Mouse (Mus musculus) midbrain, embryonic 11.5 days (tissue): ENCODE measurements at regions not wholly inside any gene's neighbourhood (a gene's known extent, or its start where the extent isn't known, plus 50 kb on each side); places are given as distances from the start of the nearest gene placed in this dataset.

Experiments used
- ATAC-seq: fragments of 200-750 bp; cut with Nextera tagmentation; 2 replicates; pipeline ENCODE4 v1.8.0; 2017; ENCODE audit warnings: moderate TSS enrichment, moderate library complexity; ENCODE audit not compliant: low FRiP score
- DNase-seq: peaks from one replicate; pipeline ENCODE4 v3.0.0; 2015; ENCODE audit warnings: low spot score; ENCODE audit errors: missing footprints
- H3K27ac ChIP-seq: fragments of 300-500 bp; sonication (generic); 2 replicates; pipeline ENCODE4 v1.5.1; 2014; ENCODE audit warnings: low read depth, low read length
- H3K27me3 ChIP-seq: fragments of 300-500 bp; sonication (generic); 2 replicates; pipeline ENCODE4 v1.6.1; 2014; ENCODE audit warnings: mild to moderate bottlenecking, low read length, moderate library complexity, mixed read lengths; ENCODE audit not compliant: control insufficient read depth, insufficient read depth
- H3K36me3 ChIP-seq: fragments of 300-500 bp; sonication (generic); 2 replicates; pipeline ENCODE4 v1.6.1; 2014; ENCODE audit warnings: mild to moderate bottlenecking, low read length, moderate library complexity, mixed read lengths; ENCODE audit not compliant: control insufficient read depth, insufficient read depth
- H3K4me1 ChIP-seq: fragments of 300-500 bp; sonication (generic); 2 replicates; pipeline ENCODE4 v1.6.1; 2014; ENCODE audit warnings: low read length; ENCODE audit not compliant: control insufficient read depth, insufficient read depth
- H3K4me2 ChIP-seq: fragments of 300-500 bp; sonication (generic); 2 replicates; pipeline ENCODE4 v1.6.1; 2014; ENCODE audit warnings: mild to moderate bottlenecking, moderate library complexity
- H3K4me3 ChIP-seq: fragments of 300-500 bp; sonication (generic); 2 replicates; pipeline ENCODE4 v1.5.1; 2014; ENCODE audit warnings: low read depth, low read length
- H3K9ac ChIP-seq: fragments of 300-500 bp; sonication (generic); 2 replicates; pipeline ENCODE4 v1.6.1; 2014; ENCODE audit warnings: low read length
- H3K9me3 ChIP-seq: fragments of 300-500 bp; sonication (generic); 2 replicates; pipeline ENCODE4 v1.6.1; 2016; ENCODE audit warnings: low read length; ENCODE audit not compliant: control insufficient read depth
- WGBS: fragments of 180-500 bp; shearing (Covaris S2); extraction: QIAGEN DNeasy Blood & Tissue Kit; methylation state at CpG from one replicate; pipeline ENCODE4 v1.1.7; 2014; 5-methylcytosine and 5-hydroxymethylcytosine counted together

- no peak overlapping the region for H3K4me2 ChIP-seq
- H3K9ac ChIP-seq, result no peak overlapping the region
- H3K4me3 ChIP-seq, result no peak overlapping the region
- WGBS, result 89% methylated on average over 10 of the region's 10 CpGs
- no peaks in the 10 kb centered on the region for H3K27me3 ChIP-seq
- H3K27ac ChIP-seq, result no peak overlapping the region
- H3K4me1 ChIP-seq, result no peaks in the 10 kb centered on the region
- no peaks in the 10 kb centered on the region for H3K9me3 ChIP-seq
- DNase-seq (no peak), ATAC-seq (no peak)
- H3K36me3 ChIP-seq, result no peaks in the 10 kb centered on the region
Measured at GRCm38 (mm10) chr7:117269263-117269897, 111.4 kb upstream of the Xylt1 start.

DNA sequence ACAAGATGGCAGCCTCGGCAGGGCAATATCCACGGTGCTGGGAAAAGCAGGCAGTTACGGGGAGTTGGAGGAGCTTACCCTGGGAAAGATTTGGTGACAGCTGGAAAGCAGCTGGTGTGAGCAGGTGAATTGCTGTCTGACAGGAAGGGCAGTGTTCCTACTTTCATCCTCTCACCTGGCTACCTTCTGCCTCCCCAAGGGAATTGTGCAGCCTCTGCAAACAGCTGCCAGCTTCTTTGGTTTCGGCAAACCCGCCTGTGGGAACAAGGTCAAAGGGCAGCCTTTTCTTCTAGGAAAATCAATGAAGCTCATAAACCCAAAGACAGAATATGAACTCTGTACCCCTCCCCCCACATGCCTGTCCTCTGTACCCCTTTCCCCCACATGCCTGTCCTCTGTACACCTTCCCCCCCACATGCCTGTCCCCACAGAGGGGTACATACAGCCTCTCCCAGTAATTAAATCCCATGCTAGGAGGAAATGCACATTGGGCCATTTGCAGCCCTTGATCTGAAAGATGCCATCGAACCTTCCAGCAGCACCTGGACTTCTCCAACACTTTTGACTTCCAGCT lies 102.3 kb upstream of the Xylt1 start:
- ATAC-seq (no peak), DNase-seq (no peak)
- H3K4me1 ChIP-seq, result no peaks in the 10 kb centered on the region
- H3K9ac ChIP-seq, result no peak overlapping the region
- H3K27me3 ChIP-seq, result no peaks in the 10 kb centered on the region
- H3K4me2 ChIP-seq, result no peak overlapping the region
- no peaks in the 10 kb centered on the region for H3K36me3 ChIP-seq
- H3K4me3 ChIP-seq, result no peak overlapping the region
- 58% methylated on average over 6 of the region's 6 CpGs for WGBS
- no peaks in the 10 kb centered on the region for H3K9me3 ChIP-seq
- no peak overlapping the region for H3K27ac ChIP-seq

DNA sequence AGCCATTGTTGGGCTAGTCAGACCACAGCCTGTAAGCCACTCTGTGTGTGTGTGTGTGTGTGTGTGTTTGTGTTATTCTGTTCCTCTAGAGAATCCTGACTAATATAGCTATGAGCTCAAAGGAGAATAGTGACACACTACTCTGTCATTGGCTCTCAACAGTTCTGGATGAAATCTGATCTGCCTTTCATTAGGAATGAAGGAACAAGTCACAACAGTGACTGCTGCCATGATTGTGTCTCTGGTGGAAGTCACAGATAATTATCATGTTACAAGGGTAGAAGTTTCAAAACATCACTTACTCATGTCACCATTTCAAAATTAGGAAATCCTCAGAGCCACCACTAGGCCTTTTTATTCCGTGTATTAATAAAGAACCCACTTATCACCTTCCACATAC lies 98.6 kb upstream of the Xylt1 start:
- DNase-seq, result no peak
- no peaks in the 10 kb centered on the region for H3K36me3 ChIP-seq
- no peaks in the 10 kb centered on the region for H3K9me3 ChIP-seq
- H3K27ac ChIP-seq, result no peak overlapping the region
- WGBS, result 79% methylated on average over 1 of the region's 1 CpGs
- no peaks in the 10 kb centered on the region for H3K27me3 ChIP-seq
- no peaks in the 10 kb centered on the region for H3K4me1 ChIP-seq
- no peak overlapping the region for H3K9ac ChIP-seq
- no peak overlapping the region for H3K4me3 ChIP-seq
- H3K4me2 ChIP-seq, result no peak overlapping the region
- no peak for ATAC-seq

GRCm38 (mm10) chr7:117285206-117285605 lies 95.6 kb upstream of the Xylt1 start:
- H3K27ac ChIP-seq, result no peak overlapping the region
- no peak overlapping the region for H3K4me2 ChIP-seq
- H3K36me3 ChIP-seq, result no peaks in the 10 kb centered on the region
- H3K27me3 ChIP-seq, result no peaks in the 10 kb centered on the region
- DNase-seq (no peak), ATAC-seq (no peak)
- H3K9ac ChIP-seq, result no peak overlapping the region
- no peak overlapping the region for H3K4me3 ChIP-seq
- WGBS, result 70% methylated on average over 3 of the region's 3 CpGs
- no peaks in the 10 kb centered on the region for H3K4me1 ChIP-seq
- no peaks in the 10 kb centered on the region for H3K9me3 ChIP-seq

DNA sequence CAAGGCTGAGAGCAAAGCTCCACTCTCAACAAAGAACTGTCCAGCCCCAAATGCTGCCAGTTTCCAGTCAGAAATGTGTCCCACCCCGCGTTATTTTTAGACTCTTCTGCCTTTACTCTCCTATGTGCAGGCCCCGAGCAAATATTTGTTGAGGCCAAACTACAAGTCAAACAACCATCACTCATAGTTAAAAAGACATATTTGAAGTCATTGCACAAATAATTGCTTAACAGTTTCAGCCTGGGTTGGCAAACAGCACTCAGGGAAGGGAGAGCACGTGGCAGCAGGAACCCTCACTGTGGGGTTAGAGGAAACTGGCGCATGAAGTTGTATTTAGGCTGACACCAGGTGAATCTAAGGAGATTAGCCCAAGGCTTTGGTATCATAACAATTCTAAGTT lies 94.8 kb upstream of the Xylt1 start:
- 84% methylated on average over 5 of the region's 5 CpGs for WGBS
- no peak overlapping the region for H3K4me3 ChIP-seq
- no peak overlapping the region for H3K27ac ChIP-seq
- H3K4me2 ChIP-seq, result no peak overlapping the region
- ATAC-seq (no peak), DNase-seq (no peak)
- H3K9me3 ChIP-seq, result no peaks in the 10 kb centered on the region
- no peaks in the 10 kb centered on the region for H3K27me3 ChIP-seq
- H3K36me3 ChIP-seq, result no peaks in the 10 kb centered on the region
- H3K4me1 ChIP-seq, result no peaks in the 10 kb centered on the region
- no peak overlapping the region for H3K9ac ChIP-seq

DNA sequence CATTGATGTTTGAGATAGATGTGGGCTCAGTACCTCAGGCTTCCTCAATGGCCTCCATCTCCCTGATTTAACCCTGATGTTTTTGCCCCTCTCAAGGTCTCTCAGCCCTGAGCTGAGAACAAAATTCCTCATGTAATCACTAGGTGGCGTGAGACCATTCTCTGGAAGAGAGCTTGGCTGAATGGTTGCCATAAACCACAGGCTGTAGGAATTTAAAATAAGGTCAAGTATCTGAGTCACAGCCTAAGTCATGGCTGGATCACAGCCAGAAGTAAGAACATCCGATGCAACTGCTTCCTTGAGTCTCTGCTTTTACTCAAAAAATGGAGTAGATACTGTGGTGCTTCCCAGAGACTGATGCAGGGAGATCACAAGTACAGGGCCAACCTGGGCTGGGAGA lies 77.1 kb upstream of the Xylt1 start:
- WGBS, result 58% methylated on average over 2 of the region's 2 CpGs
- DNase-seq, result no peak
- H3K9me3 ChIP-seq, result no peaks in the 10 kb centered on the region

DNA sequence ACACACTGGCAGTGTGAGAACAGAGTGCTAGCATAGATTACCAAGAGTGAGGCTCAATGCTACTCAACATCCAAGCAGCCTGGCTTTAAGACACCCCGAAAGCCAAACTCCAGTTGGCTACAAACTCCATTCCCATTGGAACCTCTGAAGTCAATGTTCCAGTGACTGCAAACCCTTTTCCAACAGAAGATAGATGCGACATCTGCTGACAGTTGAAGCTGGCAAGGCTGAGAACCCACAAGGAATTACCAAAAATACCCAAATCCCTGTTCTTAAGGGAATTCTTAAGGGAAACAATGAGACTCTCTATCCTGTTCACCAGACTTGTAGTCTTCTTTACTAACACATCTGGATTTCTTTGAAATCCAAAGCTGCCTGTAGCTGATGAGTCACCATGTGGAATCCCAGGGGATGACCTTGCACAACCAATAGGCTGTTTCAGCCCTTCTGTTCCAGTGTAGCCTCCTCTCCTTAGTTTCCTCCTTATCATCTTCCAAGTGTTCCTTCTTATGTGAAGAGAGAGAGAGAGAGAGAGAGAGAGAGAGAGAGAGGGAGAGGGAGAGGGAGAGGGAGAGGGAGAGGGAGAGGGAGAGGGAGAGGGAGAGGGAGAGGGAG lies 70.1 kb upstream of the Xylt1 start:
- no peaks in the 10 kb centered on the region for H3K27me3 ChIP-seq

More for the DNA sequence above, 77.1 kb upstream of the Xylt1 start:
- H3K9ac ChIP-seq, result no peak overlapping the region
- no peak overlapping the region for H3K27ac ChIP-seq
- no peaks in the 10 kb centered on the region for H3K27me3 ChIP-seq
- no peaks in the 10 kb centered on the region for H3K36me3 ChIP-seq
- no peaks in the 10 kb centered on the region for H3K4me1 ChIP-seq
- no peak overlapping the region for H3K4me3 ChIP-seq
- no peak for ATAC-seq
- H3K4me2 ChIP-seq, result no peak overlapping the region

DNA sequence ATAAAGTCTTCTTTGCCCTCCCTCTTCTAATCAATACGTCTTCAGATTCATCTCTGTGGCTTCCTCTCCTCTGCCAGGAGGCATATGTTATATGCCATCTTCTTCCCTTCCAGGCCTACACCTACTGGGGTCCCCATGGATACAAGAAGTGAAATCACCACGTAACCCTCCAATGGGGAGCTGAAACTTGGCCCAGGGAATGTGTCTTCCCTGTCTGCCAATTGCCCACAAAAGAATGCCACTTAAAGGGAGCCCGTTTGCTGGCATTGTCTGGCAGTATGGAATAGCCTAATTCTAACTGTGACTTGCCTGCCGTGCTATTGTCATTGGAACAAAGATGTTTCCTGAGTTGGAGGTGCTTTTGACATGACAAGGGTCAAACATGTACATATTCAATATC lies 69.5 kb upstream of the Xylt1 start:
- H3K36me3 ChIP-seq, result no peaks in the 10 kb centered on the region
- WGBS, result 60% methylated on average over 4 of the region's 4 CpGs
- H3K27ac ChIP-seq, result no peak overlapping the region
- ATAC-seq (no peak), DNase-seq (no peak)
- no peaks in the 10 kb centered on the region for H3K27me3 ChIP-seq
- no peak overlapping the region for H3K9ac ChIP-seq
- H3K9me3 ChIP-seq, result no peaks in the 10 kb centered on the region
- H3K4me1 ChIP-seq, result peaks cover 2% of the 10 kb centered on the region; the same call in 1 of the 2 replicates
- H3K4me2 ChIP-seq, result no peak overlapping the region
- no peak overlapping the region for H3K4me3 ChIP-seq

More for the DNA sequence above, 70.1 kb upstream of the Xylt1 start:
- H3K27ac ChIP-seq, result no peak overlapping the region
- no peak overlapping the region for H3K4me2 ChIP-seq
- no peak overlapping the region for H3K9ac ChIP-seq
- H3K9me3 ChIP-seq, result no peaks in the 10 kb centered on the region
- WGBS, result 77% methylated on average over 2 of the region's 2 CpGs
- H3K4me3 ChIP-seq, result no peak overlapping the region
- DNase-seq (no peak), ATAC-seq (no peak)
- H3K36me3 ChIP-seq, result no peaks in the 10 kb centered on the region
- peaks cover 2% of the 10 kb centered on the region; the same call in 1 of the 2 replicates for H3K4me1 ChIP-seq

DNA sequence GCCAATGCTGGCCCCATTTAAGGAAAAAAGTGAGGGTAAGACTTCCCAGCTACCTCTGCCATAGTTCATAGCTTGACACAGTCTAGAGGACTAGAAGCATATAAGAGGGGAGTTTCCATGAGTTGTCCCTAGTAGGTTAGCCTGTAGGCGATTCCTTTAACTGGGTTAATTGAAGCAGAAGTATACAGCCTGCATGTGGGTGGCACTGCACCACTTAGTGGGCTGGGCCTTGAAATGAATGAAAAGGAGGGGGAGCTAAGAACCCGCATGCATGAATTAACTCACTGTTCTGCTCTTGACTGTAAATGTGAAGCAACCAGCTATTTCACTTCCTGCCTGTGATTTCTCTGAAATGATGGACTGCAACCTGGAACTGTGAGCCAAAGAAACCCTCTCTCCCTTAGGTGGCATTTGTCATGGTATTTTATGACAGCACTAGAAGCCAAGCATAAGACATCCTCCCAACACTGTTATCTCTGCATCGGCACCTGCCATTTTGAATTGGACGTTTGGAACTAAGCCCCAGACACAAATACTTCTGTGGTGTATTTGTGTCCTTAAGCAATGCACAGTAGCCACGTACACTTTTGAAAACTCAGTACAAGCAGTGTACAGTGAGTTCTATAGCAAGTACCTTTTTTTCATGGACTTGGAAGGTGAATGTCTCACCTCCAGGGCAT lies 64.5 kb upstream of the Xylt1 start:
- Histone ChIP-seq H3K4me1 (peaks cover 2% of the 10 kb centered on the region; the same call in 1 of the 2 replicates), H3K4me3 (no peak overlapping the region), H3K9me3 (no peaks in the 10 kb centered on the region), H3K9ac (no peak overlapping the region), H3K27ac (no peak overlapping the region), H3K36me3 (no peaks in the 10 kb centered on the region), H3K27me3 (no peaks in the 10 kb centered on the region), H3K4me2 (no peak overlapping the region)
- ATAC-seq (no peak), DNase-seq (no peak)
- 86% methylated on average over 5 of the region's 5 CpGs for WGBS
